Mouse (Mus musculus) heart, postnatal 10 days (tissue): ENCODE data around the gene Baiap2l2. TPM values are rescaled to one million over a fixed set of nuclear protein-coding genes. Genes with fewer than 3 reads are reported as not detected.

Source experiments
- DNase-seq, 2 experiments: peaks; one replicate each; pipeline ENCODE4 v3.0.0; 2021
- intact Hi-C: fragments of 180-260 bp; cut with DNase I; formaldehyde crosslinking; loops from one replicate; pipeline ENCODE4 v1.15.1; 2025
- total RNA-seq, 2 experiments: library from RNA; stranded (reverse); gene quantifications; 2 replicates each; pipeline ENCODE4 v1.2.3; 2021

The Baiap2l2 gene
- total RNA-seq, 2 experiments from 2014 or later: 0.62 TPM; not detected in 1

DNA sequence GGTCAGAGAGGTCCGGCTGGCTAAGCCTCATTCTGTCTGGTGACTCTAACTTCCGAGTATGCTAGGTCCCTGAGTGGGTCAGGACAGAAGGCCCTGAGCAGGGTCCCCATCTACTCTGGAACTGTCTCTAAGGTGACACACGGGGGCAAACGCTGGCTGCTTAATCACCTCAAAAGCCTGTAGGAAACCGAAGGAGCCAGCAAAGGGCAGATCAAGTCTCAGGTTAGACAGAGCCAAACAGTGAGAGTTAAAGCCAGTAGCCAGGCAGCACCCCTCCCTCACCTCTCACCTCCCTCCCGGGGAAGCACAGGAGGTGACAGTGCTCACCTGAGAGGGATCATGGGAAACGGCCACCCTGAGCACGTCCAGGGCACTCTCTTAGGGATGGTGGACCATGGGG, 18.4 kb upstream of the Baiap2l2 start:
- intact Hi-C loops: no loop called here
- DNase-seq: peak; percentile 26 to 30

DNA sequence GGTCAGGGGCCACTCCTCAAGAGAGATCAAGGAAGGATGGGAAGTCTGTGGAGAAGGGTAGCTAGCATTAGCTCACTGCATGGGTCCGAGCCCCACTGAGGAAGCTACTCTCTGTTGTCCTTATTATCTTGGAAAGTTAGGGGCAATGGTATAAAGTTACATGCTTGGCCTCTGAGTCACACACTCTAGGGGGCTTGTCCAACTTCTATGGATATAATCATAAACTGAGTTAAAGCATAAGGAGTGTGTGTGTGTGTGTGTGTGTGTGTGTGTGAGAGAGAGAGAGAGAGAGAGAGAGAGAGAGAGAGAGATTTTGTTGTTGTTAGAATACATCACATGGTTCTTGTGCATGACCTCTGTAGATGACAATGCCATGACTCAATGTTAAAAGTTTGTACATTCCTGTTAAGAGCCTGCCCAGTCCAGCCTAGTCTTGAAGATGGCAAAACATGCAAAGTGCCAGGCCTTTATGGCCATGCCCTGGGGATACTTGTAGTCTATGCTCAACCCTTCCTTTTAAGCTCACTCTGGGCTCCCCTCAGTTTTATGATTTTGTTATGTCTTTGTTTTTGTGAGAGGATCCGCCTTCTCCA, 14.3 kb upstream of the Baiap2l2 start:
- intact Hi-C loops: no loop called here

DNA sequence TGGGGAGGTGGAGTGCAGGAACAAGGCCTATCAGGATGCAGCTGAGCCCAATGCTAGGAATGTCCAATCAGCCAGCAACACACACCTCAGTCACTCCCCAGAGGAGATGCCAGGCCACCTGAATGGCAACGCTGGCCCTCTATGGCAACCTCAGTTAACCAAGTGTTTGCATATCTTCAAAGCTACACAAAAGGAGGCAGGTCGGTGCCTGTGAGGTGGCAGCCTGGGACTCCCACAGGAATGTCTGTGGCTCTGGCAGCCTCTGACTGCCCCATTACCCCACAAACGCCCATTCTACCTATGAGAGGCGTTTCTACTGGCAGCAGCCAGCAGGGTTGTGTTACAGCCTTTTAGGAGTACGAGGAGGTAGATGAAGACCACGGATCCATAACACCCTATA, 13.2 kb upstream of the Baiap2l2 start:
- DNase-seq: no peak
- intact Hi-C loops: no loop called here

More for the DNA sequence above, 14.3 kb upstream of the Baiap2l2 start:
- DNase-seq: no peak

DNA sequence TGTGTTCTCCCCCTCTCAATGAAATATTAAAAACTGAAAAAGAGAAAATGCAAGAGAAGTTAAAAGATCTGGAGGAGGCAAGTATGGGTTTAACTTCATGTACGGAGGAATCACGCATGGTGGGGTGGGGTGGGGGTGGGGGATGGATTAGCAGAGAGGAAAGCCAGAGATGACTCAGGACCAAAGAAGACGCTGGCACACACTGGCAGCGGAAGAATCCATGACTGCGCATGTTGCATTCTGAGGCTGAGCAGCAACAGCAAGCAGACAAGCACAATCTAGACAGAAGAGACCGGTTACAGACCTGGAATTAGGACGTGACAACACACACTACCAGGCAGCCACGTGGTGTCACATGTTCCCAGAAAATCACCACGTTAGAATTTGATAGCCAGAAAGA, 7.4 kb upstream of the Baiap2l2 start:
- DNase-seq: no peak
- intact Hi-C loops: no loop called here

DNA sequence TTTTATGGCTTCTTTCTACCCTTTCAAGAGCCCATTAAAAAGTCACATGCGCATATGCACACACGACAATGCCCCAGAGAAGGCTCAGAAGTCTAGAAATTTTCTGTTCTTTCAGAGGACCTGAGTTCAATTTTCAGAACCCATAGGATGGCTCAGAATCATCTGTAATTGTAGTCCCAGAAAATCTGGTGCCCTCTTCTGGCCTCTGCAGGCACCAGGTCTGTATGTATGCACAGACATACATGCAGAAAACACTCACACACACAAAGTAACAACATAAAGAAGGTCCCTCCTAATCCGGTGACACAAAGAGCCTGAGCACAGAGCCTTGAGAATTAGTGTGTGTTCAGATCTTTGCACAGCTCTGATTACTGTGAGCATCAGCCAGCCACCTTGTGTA, 5.0 kb upstream of the Baiap2l2 start:
- DNase-seq: no peak
- intact Hi-C loops: no loop called here

DNA sequence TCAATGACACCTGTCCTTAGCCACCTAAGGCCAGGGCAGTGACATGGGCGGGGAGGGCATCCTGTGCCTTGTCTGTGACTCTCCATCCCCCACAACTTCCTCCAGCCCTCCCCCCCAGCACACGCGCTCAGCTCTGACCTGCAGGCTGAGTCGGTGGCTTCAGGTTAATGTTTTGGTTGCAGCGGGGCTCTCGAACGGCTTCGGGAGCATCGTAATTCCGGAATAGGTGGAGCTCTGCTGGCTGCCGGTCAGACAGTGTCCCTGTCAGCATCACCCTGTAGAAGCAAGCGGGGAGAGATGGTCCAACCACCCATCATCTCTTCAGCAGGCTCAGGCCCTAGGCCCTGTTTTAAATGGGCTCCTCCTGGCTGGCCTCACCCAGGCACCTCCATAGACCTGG, 4.1 kb upstream of the Baiap2l2 start:
- intact Hi-C loops: no loop called here
- DNase-seq: no peak

DNA sequence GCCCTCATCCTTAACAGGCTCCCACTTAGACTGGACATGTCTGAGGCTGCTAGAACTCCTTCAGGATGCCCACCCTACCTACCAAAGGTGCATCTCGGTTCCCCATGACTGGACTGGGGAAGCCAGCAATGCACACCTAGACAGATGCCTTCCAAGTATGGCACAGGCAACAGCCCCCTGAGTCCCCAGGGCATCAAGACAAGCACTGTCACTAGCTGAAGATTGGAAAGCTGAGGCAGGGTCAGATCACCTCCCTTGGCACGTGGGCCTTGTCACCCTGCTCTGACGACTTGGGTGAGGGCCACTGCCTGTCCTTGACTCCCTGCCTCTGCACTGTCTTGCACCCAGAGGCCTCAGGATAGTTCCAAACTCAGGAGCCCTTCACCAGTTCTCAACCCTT, 3.0 kb upstream of the Baiap2l2 start:
- no peak for DNase-seq
- intact Hi-C loops: no loop called here

DNA sequence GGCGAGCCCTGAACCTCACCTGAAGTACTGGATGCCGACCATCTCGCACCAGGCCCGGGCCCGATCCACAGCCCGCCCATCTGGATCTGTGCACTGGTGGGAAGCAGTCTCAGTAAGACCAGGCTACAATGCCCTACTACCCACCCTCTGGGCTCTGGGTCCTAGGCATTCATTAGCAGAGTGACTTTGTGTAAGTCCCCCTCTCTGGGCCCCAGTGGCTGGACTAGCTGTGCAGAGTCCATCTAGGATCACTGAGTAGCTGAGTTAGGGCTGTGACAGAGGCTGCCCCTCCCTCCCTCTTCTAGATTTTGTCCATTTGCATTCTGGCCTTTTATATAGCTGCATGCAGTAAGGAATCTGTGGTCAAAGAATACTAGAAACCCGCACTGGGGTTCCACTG, 1.8 kb upstream of the Baiap2l2 start:
- intact Hi-C loops: no loop called here
- DNase-seq: no peak

DNA sequence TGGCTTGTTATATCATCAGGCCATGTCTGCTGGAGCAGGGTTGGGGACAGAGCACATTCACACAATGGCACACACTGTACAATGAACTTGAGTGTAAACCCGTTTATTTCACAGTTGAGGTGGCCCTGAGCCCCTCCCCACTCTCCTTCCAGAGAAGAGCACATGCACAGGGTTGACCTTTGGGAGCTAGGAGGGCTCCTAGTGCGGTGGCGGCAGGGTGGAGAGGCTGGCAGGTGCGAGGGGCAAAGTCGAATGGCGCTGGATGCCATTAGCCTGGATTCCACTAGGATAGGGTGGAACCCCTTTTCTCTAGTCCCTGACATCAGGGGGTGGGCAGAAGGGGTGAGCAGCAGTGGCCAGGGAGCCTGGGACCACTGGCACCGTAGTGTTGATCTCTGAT, 804 bp upstream of the Baiap2l2 start:
- intact Hi-C loops: no loop called here
- DNase-seq: no peak

DNA sequence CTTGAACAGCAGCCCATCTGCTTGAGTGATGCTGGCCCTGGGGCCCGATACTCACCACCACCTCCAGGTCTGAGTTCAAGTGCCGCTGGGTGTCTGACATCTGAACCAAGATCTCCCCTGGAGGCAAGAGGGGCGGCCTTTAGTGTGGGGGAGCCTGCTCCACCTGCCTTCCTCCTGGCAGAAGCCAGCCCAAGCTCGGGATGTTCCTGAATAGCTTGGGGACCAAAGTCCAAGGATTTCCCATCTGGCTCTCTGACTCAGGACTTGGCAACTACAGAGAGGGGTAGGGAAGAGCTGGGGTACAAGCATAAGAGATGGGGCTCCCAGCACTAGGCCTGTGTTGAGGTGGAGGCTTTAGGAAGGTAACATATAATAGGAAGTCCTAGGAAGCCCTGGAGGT, 2.0 kb downstream of the Baiap2l2 start:
- intact Hi-C loops: no loop called here
- no peak for DNase-seq

DNA sequence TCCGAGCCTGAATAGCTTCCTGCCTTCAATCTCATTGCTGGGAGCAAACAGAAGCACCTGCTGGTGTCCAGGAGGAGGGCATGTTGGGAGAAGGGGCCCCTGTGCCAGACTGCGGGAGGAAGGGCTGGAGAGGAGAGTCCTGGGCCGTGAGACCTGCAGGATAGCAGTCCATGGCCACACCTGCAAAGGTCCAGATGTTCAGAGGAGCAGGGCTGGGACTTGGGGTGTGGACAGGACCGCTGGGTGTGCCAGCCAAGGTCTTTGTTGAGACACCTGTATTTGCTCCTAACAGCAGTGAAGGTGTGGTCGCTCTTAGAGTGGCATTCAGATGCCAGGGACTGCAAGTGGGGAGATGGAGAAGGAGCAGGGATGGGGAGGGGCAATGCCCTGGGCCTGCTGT, 2.9 kb downstream of the Baiap2l2 start:
- no peak for DNase-seq
- intact Hi-C loops: no loop called here

DNA sequence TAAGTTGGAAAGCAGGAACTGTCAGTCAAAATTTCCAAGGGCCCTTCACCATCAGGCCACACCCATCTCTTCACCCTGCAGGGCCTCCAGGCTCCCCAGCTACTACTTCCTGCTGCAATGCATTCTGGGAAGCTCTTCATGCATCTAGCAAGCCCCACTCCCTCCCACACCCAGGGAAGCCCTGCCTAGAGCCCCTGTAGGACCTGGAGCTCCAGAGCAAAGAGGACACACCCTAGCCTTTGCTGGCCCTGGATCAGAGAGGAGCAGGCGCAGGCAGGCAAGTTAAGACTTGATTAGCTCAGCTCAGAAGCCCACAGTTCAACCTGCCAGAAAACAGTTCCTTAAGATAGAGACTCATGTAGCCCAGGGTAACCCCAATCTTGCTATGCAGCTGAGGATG, 3.9 kb downstream of the Baiap2l2 start:
- DNase-seq: peak in 1 of 2 experiments; percentile 24
- intact Hi-C loops: loop anchor here (2.0 kb wide), 1 partner anchor 185 kb away; no protein-coding TSS in a partner anchor

DNA sequence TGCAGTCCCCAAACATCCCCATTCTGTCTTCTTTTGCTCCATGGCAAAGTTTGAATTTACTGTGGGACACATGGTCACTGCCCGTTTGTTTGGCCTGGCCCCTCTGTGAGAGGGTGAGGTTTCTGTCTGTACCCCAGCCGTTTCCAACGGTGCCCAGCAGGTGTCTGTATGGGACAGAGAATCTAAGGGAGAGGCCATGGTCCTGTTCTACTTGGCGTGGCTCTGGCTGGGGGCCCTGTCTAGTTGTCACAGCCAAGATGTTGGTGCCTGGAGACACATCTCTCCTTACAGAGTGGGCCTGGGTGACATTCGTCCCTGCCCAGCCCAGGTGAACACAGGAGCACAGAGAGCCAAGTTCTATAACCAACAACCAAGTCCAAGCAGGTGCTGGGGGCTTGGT, 4.5 kb downstream of the Baiap2l2 start:
- peak; percentile 31 to 38 for DNase-seq
- intact Hi-C loops: loop anchor here (2.0 kb wide), 1 partner anchor 186 kb away; no protein-coding TSS in a partner anchor

DNA sequence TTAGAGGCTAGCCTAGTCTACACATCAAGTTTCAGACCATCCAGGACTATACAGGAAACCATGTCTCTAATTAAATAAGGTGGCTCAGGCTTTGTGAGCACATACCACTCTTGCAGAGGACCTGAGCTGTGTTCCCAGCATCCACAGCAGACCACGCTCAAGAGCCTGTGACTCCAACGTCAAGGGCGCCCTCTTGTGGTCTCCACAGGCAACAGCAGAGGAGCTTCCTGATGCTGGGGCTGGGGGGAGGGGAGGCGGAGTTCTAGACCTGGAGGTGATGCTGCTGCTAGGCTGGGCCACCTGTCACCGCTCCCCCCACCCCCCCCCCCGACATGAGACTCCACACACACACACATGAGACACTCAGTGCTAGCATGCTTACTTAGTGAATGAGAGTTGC, 5.1 kb downstream of the Baiap2l2 start:
- DNase-seq: peak in 1 of 2 experiments; percentile 37
- intact Hi-C loops: loop anchor here (2.0 kb wide), 1 partner anchor 187 kb away; no protein-coding TSS in a partner anchor

DNA sequence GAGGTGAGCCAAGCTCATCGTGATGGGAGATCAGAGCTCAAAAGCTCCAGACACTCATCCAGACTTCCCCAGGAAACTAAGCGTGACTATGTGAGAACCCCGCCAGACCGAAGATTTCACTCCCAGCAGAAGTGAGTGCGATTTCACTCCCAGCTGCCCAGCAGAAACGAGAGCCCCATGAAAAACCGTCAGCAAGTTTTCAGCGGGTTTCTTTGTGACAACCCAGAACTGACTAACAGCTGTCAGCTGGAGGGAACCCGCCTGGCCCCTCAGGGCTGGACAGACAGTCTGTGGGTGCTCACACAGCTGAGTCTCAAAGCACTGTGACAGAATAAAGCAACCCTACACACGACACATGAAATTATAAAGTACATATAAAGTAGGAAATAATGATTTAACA, 7.6 kb downstream of the Baiap2l2 start:
- DNase-seq: no peak
- intact Hi-C loops: no loop called here

DNA sequence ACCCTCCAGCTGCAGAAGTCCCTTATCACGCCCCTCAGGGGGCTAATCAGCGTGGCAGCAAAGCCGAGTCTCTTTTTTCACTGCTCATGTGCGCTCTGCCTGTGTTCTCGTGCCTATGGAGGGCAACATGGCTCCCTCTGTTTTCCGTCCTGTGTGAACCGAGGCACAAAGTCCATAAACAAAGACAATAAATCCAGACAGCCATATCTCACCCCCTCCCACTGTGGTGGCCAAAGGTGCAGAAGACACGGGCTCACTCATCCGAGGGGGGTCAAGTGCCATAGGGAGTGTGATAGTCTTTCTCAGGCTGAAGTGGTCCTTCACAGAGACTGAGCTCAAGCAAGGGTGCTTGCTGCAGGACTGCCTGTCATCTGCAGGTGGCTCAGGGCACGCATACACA, 12.3 kb downstream of the Baiap2l2 start:
- no peak for DNase-seq
- intact Hi-C loops: loop anchor here (5.0 kb wide), 1 partner anchor 74 kb away; the partner anchor contains the start of gene Maff

DNA sequence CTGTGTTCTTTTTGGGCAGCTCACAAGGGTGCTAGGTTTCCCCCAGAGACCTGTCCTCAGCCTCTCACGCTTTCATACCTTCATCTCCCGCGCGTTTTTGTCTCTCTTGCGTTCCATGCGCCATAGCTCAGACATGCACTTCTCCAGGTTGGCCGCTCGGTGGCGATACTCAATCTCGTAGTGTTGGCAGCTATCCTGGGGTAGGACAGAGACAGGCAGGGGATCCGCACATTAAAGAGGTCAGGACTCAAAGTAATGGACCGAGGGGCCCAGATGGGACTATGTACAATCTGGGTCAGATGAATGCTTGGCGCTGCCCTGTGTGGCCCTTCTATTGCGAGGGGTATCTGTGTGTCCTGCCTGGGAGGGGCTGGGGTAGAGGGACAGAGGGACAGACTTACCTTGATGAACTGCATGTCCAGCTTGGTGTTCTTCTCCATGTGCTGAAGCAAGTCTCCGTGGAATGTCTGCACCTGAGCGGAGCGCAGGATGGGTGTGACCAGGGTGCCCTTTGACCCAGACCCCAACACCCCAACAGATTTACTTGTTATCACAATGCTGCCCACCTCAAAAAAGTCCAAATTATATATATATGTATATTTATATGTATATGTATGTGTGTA, 14.1 kb downstream of the Baiap2l2 start:
- intact Hi-C loops: loop anchor here (5.0 kb wide), 1 partner anchor 76 kb away; the partner anchor contains the start of gene Maff
- peak; percentile 53 to 73 for DNase-seq

DNA sequence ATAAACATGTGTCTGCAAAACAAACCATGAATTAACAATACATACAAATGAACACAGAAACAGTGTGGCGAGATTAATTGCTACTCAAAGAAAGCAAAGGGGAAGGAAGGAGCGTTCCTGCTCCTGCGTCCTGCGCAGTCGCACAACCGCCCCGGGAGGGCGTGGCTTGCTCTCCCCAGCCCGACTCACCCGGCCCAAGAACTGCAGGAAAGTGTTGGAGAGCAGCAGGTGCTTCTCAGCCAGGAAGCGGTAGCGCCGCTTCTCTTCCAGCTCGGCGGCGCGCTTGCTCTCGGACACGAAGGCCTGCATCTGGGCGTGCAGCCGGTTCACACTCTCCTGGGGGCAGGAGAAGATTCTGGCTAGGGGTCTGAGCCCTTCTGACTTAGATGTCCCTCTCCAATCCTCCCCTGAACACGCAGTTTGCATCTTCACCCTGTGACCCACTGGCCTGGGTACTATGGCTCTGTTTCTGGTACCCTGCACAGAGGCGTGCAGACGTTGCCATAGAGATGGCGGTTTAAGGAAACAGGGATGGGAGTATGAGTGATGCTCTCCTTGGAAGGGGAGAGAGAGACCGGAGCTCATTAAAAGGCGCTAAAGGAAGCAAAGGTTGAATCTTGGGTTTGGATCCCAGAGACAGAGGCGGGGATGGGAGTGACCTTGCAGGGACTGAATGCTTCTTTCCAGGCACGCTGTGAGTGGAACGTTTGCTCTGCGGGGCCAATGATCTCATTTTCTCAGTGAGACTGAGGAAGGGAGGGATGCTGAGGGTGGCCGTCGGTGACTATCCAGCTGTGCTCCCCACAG, 14.8 kb downstream of the Baiap2l2 start:
- DNase-seq: peak; percentile 77 to 83
- intact Hi-C loops: loop anchor here (5.0 kb wide), 1 partner anchor 77 kb away; the partner anchor contains the start of gene Maff

DNA sequence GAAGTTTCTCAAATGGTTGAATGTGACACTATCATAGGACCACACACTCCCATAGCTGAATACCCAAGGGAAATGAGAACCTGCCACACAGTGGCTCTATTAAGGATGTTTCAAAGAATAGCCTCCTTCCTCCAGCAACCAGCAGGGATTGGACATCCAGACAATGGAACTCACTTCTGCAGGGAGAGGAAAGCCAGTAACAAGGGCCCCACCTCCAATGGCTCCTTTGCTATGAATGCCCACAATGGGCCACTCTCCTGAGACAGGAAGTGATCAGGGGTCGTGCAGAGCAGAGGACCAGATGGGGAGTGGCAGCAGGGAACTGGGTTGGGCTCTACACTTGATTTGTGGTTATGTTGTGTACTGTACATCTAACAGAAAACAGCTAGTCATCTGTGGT, 16.8 kb downstream of the Baiap2l2 start:
- no peak for DNase-seq
- intact Hi-C loops: no loop called here

DNA sequence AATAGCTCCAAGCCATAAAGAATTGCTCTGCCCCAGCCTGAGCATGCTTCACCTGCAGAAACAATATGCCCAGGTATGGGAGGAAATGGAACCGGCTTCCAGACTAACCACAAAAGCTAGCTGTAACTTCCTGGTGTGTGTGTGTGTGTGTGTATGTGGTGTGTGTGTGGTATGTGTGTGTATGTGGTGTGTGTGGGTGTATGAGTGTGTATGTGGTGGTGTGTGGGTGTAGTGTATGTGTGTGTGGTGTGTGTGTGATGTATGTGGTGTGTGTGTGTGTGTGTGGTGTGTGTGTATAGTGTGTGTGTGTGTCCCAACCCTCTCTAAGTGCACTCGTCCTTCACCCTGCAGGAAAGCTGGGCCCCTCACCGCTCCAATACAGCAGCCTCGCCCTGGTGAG, 20.0 kb downstream of the Baiap2l2 start:
- intact Hi-C loops: no loop called here
- DNase-seq: no peak

DNA sequence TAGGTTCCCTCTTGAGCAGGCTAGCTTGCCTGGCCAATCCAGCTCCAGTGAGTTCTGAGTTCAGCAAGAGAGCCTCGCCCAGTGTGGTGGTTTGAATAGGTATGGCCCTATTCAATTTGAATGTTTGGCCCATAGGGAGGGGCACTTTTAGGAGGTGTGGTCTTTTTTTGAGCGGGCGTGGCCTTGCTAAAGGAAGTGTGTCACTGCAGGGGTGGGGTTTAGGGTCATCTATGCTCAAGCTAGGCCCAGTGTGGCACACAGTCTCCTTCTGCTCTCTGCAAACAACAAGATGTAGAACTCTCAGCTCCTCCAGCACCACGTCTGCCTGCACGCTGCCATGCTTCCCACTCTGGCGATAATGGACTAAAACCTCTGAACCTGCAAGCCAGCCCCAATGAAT, 21.6 kb downstream of the Baiap2l2 start:
- intact Hi-C loops: no loop called here
- no peak for DNase-seq
